Mouse (Mus musculus) thymus, adult 2 months (tissue): ENCODE results near the gene Mbtd1. TPM values are rescaled to one million over a fixed set of nuclear protein-coding genes. Genes with fewer than 3 reads are reported as not detected.

Source experiments
- DNase-seq: peaks from one replicate; pipeline ENCODE4 v3.0.0; 2021
- H3K27ac ChIP-seq: fragments of 200-500 bp; 2 replicates; pipeline ENCODE4 v1.5.1; 2012; ENCODE audit warnings: low read length, control low read depth; ENCODE audit not compliant: control insufficient read depth, insufficient read depth
- H3K27me3 ChIP-seq: fragments of 200-500 bp; 2 replicates; pipeline ENCODE4 v1.6.1; 2012; ENCODE audit warnings: mild to moderate bottlenecking, low read length, moderate library complexity, mixed read lengths; ENCODE audit not compliant: control insufficient read depth, insufficient read depth
- H3K36me3 ChIP-seq: fragments of 200-500 bp; 2 replicates; pipeline ENCODE4 v1.6.1; 2012; ENCODE audit warnings: mild to moderate bottlenecking, low read length, moderate library complexity; ENCODE audit not compliant: control insufficient read depth, insufficient read depth
- H3K4me1 ChIP-seq: fragments of 200-500 bp; replicated peaks from 2 replicates; pipeline ENCODE4 v1.6.1; 2012; ENCODE audit warnings: low read length; ENCODE audit not compliant: control insufficient read depth, insufficient read depth
- H3K4me3 ChIP-seq: fragments of 200-500 bp; 2 replicates; pipeline ENCODE4 v1.5.1; 2012; ENCODE audit warnings: mild to moderate bottlenecking, low read length, control low read depth, moderate library complexity; ENCODE audit not compliant: control insufficient read depth, insufficient read depth
- CTCF ChIP-seq: fragments of 200-500 bp; IDR thresholded peaks from 2 replicates; pipeline ENCODE4 v1.5.1; 2012; ENCODE audit warnings: mild to moderate bottlenecking, control low read depth, low read length, moderate library complexity, borderline replicate concordance; ENCODE audit not compliant: control insufficient read depth, poor library complexity, insufficient read depth; ENCODE audit errors: extremely low read depth
- POLR2A ChIP-seq: fragments of 200-500 bp; IDR thresholded peaks from 2 replicates; pipeline ENCODE4 v1.6.1; 2012; ENCODE audit warnings: mild to moderate bottlenecking, low read length, control low read depth, moderate library complexity; ENCODE audit not compliant: control insufficient read depth, poor library complexity, insufficient read depth; ENCODE audit errors: extremely low read depth
- WGBS: fragments of 180-500 bp; shearing (Covaris S2); methylation state at CpG from one replicate; pipeline ENCODE4 v1.1.7; 2018; 5-methylcytosine and 5-hydroxymethylcytosine counted together
- polyA plus RNA-seq: library from polyadenylated mRNA; depleted of rRNA; stranded (reverse); fragments of >200 nt; gene quantifications from 2 replicates; pipeline ENCODE4 v1.2.3, GENCODE M21; 2012

Mbtd1 gene
- polyA plus RNA-seq, 1 experiment = 17.4 TPM

GRCm38 (mm10) chr11:93957031-93957555, 71.4 kb downstream of the Mbtd1 start:
- Histone ChIP-seq H3K27me3 (no peaks in the 10 kb centered on the region), H3K27ac (no peak overlapping the region), H3K36me3 (peaks cover 20% of the 10 kb centered on the region), H3K4me3 (no peak overlapping the region), H3K4me1 (peaks cover 12% of the 10 kb centered on the region)
- WGBS = 97% methylated on average over 2 of the region's 2 CpGs
- DNase-seq = no peak
- TF ChIP-seq CTCF = no peak
- no peak for TF ChIP-seq POLR2A

GRCm38 (mm10) chr11:93957746-93958145, 72.1 kb downstream of the Mbtd1 start:
- peaks cover 12% of the 10 kb centered on the region for H3K4me1 ChIP-seq
- no peak for DNase-seq
- H3K27me3 ChIP-seq = no peaks in the 10 kb centered on the region
- no peak overlapping the region for H3K27ac ChIP-seq
- H3K36me3 ChIP-seq = peaks cover 26% of the 10 kb centered on the region
- WGBS = 95% methylated on average over 4 of the region's 4 CpGs
- no peak overlapping the region for H3K4me3 ChIP-seq
- no peak for TF ChIP-seq CTCF
- no peak for TF ChIP-seq POLR2A

GRCm38 (mm10) chr11:93961482-93961881, 75.8 kb downstream of the Mbtd1 start:
- H3K27ac ChIP-seq = no peak overlapping the region
- H3K4me3 ChIP-seq = no peak overlapping the region
- WGBS = 98% methylated on average over 6 of the region's 6 CpGs
- H3K36me3 ChIP-seq = peaks cover 50% of the 10 kb centered on the region
- no peaks in the 10 kb centered on the region for H3K27me3 ChIP-seq
- DNase-seq = no peak
- TF ChIP-seq POLR2A (no peak), CTCF (no peak)
- peaks cover 2% of the 10 kb centered on the region; the same call in 1 of the 2 replicates for H3K4me1 ChIP-seq

GRCm38 (mm10) chr11:93963013-93963412, 77.4 kb downstream of the Mbtd1 start:
- Histone ChIP-seq H3K36me3 (peaks cover 50% of the 10 kb centered on the region), H3K4me1 (peaks cover 5% of the 10 kb centered on the region), H3K27ac (no peak overlapping the region), H3K4me3 (no peak overlapping the region), H3K27me3 (no peaks in the 10 kb centered on the region)
- TF ChIP-seq CTCF (no peak), POLR2A (no peak)
- WGBS = 94% methylated on average over 4 of the region's 4 CpGs
- no peak for DNase-seq

GRCm38 (mm10) chr11:93965391-93965790, 79.7 kb downstream of the Mbtd1 start:
- Histone ChIP-seq H3K4me1 (peaks cover 5% of the 10 kb centered on the region), H3K36me3 (peaks cover 36% of the 10 kb centered on the region), H3K27me3 (no peaks in the 10 kb centered on the region), H3K4me3 (no peak overlapping the region), H3K27ac (no peak overlapping the region)
- DNase-seq = no peak
- TF ChIP-seq POLR2A (no peak), CTCF (no peak)
- WGBS = 89% methylated on average over 6 of the region's 6 CpGs

- 3% methylated on average over 11 of the region's 11 CpGs for WGBS
- Histone ChIP-seq H3K27me3 (no peaks in the 10 kb centered on the region), H3K4me3 (peak overlapping the region; percentile 77), H3K4me1 (peaks cover 5% of the 10 kb centered on the region), H3K36me3 (peaks cover 27% of the 10 kb centered on the region), H3K27ac (peak overlapping the region; percentile 42)
- no peak for TF ChIP-seq POLR2A
- TF ChIP-seq CTCF = no peak
- DNase-seq = no peak
These were observed 81.7 kb downstream of the Mbtd1 start for GRCm38 (mm10) chr11:93967381-93967780.

- H3K4me3 ChIP-seq = peak within 1 kb of the TSS; percentile 77
- H3K27me3 ChIP-seq = no peaks in the 10 kb centered on the region
- TF ChIP-seq CTCF = peak; percentile 8; the same call in 1 of the 2 replicates
- TF ChIP-seq POLR2A = no peak
- under 1% methylated on average over 40 of the region's 40 CpGs for WGBS
- H3K4me1 ChIP-seq = peaks cover 5% of the 10 kb centered on the region
- peak; percentile 97 for DNase-seq
- H3K36me3 ChIP-seq = peaks cover 19% of the 10 kb centered on the region; the same call in 1 of the 2 replicates
- peak within 1 kb of the TSS; percentile 42 for H3K27ac ChIP-seq
These were observed 82.6 kb downstream of the Mbtd1 start, which contains the start of the genes Gm20390 and Nme1 for GRCm38 (mm10) chr11:93968005-93968847. TSS of gene Gm20390 (minus strand) at chr11:93968293. TSS of gene Nme1 (minus strand) at chr11:93968521.
